Mouse (Mus musculus): ENCODE data around the gene Elovl2.

- no peak for TF ChIP-seq HCFC1 (IDR thresholded peaks at IDR 0.05; ENCODE audit: borderline replicate concordance, insufficient read depth, low read length)
- TF ChIP-seq ZC3H11A (IDR thresholded peaks at IDR 0.05; ENCODE audit: borderline replicate concordance, low read depth, low read length) = no peak
Observed at GRCm38 (mm10) chr13:41145433-41145970, 74.7 kb downstream of the Elovl2 start.
